Mouse (Mus musculus): Measurements from ENCODE around the gene Atad3a.

DNA sequence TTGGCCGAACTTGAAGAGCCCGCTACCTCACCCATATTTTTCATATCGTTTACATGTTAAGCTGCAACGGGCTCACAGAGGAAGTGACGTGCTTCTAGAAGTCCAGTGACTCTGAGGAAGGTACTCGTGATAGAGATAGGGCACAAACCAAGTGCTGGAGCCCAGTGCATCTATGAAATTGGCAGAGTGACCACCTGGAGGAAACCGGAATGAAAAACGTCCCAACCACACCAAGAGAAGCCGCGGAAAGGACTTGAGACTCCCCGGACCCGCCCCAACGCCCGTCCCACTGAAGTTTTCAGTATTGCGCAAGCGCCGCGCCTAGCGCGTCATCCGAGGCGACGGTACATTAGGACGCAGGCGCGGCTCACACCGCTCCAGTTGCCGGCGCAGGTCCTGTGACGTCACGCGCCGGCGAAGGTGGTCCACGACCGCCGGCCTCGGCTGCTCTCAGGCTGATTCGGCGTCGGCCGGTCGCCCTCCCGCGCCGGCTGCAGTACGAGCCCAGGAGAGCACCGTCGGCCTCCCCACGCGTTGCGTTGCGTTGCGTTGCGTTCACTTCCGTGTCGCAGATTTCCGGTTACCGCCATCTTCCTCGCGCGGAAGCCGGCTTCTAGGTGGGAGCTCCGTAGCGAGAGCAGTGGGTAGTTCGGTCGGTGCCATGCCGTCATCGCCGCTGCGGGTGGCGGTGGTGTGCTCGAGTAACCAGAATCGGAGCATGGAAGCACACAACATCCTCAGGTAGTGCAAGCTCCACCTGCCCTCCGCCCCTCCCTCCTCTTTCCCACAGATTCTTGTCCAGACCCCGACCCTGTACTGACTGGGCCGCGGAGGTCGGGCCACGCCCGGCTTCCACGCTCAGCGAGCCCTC lies 55.9 kb downstream of the Atad3a start, which contains the start of gene Ssu72:
- TF ChIP-seq CTCF (IDR thresholded peaks at IDR 0.05; ENCODE audit: control insufficient read depth, insufficient read depth, low read length) (no peak; the same call in 1 of the 2 replicates), POLR2A (IDR thresholded peaks at IDR 0.05; ENCODE audit: borderline replicate concordance, control insufficient read depth, low read depth, low read length) (peak; percentile 69)

All from bone marrow, adult 2 months (tissue).